Mouse (Mus musculus): ENCODE measurements around the gene Frmd4b. TPM values are rescaled to one million over a fixed set of nuclear protein-coding genes. Genes with fewer than 3 reads are reported as not detected.
"Not testable (repeated sequence)": the region's sequence is repeated elsewhere in the genome, so short reads cannot be mapped to it uniquely, and the experiment has no call there.

Frmd4b gene
- polyA plus RNA-seq, 1 experiment from 2014 or later: 7.7 TPM

DNA sequence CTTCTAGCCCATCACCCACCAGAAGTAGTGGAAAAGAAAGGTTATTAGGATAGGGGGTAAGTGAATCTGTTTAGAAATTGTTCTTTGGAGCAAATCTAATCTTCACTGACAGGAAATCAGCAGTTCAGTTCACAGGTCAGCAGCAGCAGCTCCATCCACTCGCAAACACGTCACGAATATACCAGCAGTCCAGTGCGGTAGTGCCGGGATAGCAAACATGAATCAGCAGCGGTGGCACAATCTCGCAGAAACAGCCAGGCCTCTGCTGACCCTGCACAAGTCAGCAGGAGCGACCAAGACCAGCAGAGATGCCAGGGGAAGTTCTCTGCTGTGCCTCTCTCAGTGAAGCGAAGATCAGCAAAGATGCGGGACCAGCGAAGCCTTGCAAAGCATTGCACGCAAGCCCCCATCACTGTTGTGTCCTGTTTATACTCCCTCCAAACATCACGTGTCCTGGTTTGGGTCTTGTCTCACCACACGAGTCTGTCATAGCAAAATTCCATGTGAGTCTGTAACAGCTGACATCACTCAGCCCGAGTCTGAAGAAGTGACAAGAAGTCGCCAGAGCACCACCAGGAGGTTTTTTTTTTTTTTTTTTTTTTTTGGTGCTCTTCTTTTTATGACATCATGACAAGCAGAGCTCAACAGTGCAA lies 344.2 kb downstream of the Frmd4b start:
- Histone ChIP-seq H3K27ac (no peak overlapping the region), H3K36me3 (no peaks in the 10 kb centered on the region), H3K4me2 (no peak overlapping the region), H3K9ac (no peak overlapping the region), H3K9me3 (replicated peaks) (no peaks in the 10 kb centered on the region), H3K4me1 (peaks cover 2% of the 10 kb centered on the region; the same call in 1 of the 2 replicates), H3K27me3 (replicated peaks) (no peaks in the 10 kb centered on the region), H3K4me3 (no peak overlapping the region)
- WGBS (ENCODE audit: insufficient replicate concordance): 64% methylated on average over 16 of the region's 16 CpGs
- ATAC-seq: no peak

- Histone ChIP-seq H3K27ac (no peak overlapping the region), H3K4me3 (no peak overlapping the region), H3K4me1 (no peaks in the 10 kb centered on the region), H3K9me3 (replicated peaks) (no peaks in the 10 kb centered on the region), H3K4me2 (no peak overlapping the region), H3K27me3 (replicated peaks) (no peaks in the 10 kb centered on the region), H3K9ac (no peak overlapping the region), H3K36me3 (no peaks in the 10 kb centered on the region)
- WGBS (ENCODE audit: insufficient replicate concordance): 57% methylated on average over 2 of the region's 2 CpGs
- ATAC-seq: no peak
Observed at GRCm38 (mm10) chr6:97272349-97272748, 345.0 kb downstream of the Frmd4b start.

DNA sequence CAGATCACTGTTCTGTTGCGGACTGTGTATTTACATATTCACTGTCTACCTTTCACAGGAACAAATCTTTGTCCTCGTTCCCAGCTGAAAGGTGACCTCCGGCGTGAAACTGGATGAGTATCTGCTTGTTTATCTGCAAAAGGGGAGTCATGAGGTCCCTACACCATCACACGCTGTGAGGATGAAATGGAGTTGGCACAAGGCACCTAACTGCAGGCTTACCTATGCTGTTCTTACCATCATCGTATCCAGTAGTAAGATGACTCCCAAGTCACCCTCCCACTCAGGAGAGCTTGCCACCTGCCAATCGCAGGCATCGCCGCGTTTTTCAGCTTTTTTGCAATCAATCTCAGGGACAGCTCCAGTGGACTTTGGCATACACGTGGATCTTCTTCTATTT lies 347.7 kb downstream of the Frmd4b start:
- H3K27me3 ChIP-seq (replicated peaks): no peaks in the 10 kb centered on the region
- H3K4me1 ChIP-seq: no peaks in the 10 kb centered on the region
- no peak overlapping the region for H3K27ac ChIP-seq
- ATAC-seq: no peak
- 76% methylated on average over 11 of the region's 11 CpGs for WGBS (ENCODE audit: insufficient replicate concordance)
- H3K36me3 ChIP-seq: no peaks in the 10 kb centered on the region
- no peaks in the 10 kb centered on the region for H3K9me3 ChIP-seq (replicated peaks)
- H3K9ac ChIP-seq: no peak overlapping the region
- no peak overlapping the region for H3K4me2 ChIP-seq
- H3K4me3 ChIP-seq: no peak overlapping the region

DNA sequence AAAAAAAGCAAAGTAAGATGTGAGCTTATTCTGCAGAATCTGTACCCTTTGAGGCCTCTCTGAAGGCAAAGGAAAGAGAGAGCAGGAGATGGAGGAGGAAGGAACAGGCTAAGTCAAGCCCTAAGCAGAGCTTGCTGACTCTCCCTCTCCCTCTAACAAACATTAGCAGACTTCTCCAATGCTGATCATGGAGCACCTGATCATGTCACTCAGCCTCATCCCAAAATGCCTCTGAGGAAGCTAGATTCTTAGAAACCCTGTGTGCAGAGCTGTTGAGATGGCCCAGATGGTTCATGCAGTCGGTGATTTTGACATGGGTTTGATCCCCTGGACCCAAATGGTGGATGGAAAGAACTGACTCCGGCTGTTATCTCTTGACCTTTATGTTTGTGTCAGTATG lies 350.2 kb downstream of the Frmd4b start:
- WGBS (ENCODE audit: insufficient replicate concordance): 53% methylated on average over 2 of the region's 2 CpGs
- no peaks in the 10 kb centered on the region for H3K36me3 ChIP-seq
- H3K9ac ChIP-seq: no peak overlapping the region
- H3K27me3 ChIP-seq (replicated peaks): no peaks in the 10 kb centered on the region
- H3K27ac ChIP-seq: no peak overlapping the region
- H3K9me3 ChIP-seq (replicated peaks): no peaks in the 10 kb centered on the region
- H3K4me2 ChIP-seq: no peak overlapping the region
- no peaks in the 10 kb centered on the region for H3K4me1 ChIP-seq
- no peak overlapping the region for H3K4me3 ChIP-seq
- no peak for ATAC-seq

- no peak for ATAC-seq
- no peak overlapping the region for H3K27ac ChIP-seq
- H3K9me3 ChIP-seq (replicated peaks): no peaks in the 10 kb centered on the region
- no peaks in the 10 kb centered on the region for H3K27me3 ChIP-seq (replicated peaks)
- H3K4me2 ChIP-seq: no peak overlapping the region
- H3K4me3 ChIP-seq: no peak overlapping the region
- H3K36me3 ChIP-seq: no peaks in the 10 kb centered on the region
- 54% methylated on average over 4 of the region's 4 CpGs for WGBS (ENCODE audit: insufficient replicate concordance)
- H3K4me1 ChIP-seq: no peaks in the 10 kb centered on the region
- H3K9ac ChIP-seq: no peak overlapping the region
Observed at GRCm38 (mm10) chr6:97266661-97267060, 350.7 kb downstream of the Frmd4b start.

- no peaks in the 10 kb centered on the region for H3K27me3 ChIP-seq (replicated peaks)
- no peaks in the 10 kb centered on the region for H3K9me3 ChIP-seq (replicated peaks)
- ATAC-seq: no peak
- no peak overlapping the region for H3K4me3 ChIP-seq
- 76% methylated on average over 3 of the region's 3 CpGs for WGBS (ENCODE audit: insufficient replicate concordance)
- no peaks in the 10 kb centered on the region for H3K4me1 ChIP-seq
- H3K36me3 ChIP-seq: no peaks in the 10 kb centered on the region
- H3K27ac ChIP-seq: no peak overlapping the region
- no peak overlapping the region for H3K9ac ChIP-seq
- H3K4me2 ChIP-seq: no peak overlapping the region
Observed at GRCm38 (mm10) chr6:97265705-97266104, 351.6 kb downstream of the Frmd4b start.

DNA sequence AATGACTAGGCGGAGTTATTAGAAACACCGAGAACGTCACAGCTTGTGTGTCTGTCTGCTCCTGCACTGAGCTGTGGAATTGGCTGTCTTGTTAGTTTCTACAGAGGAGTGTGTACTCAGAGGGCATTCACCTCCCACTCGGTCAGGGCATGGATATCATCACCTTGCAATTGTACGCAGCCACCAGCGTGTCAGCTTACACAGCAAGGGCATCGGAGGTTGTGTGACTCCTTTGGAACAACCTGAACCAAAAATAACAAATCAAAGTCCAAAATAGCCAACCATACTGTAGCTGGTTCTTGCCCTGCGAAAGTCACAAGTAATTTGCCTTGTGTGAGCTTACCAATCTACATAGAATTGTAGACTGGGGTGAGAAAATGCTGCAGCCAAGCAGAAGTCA lies 352.1 kb downstream of the Frmd4b start:
- no peak overlapping the region for H3K9ac ChIP-seq
- no peaks in the 10 kb centered on the region for H3K9me3 ChIP-seq (replicated peaks)
- no peak overlapping the region for H3K27ac ChIP-seq
- no peak overlapping the region for H3K4me3 ChIP-seq
- H3K4me1 ChIP-seq: no peaks in the 10 kb centered on the region
- no peak overlapping the region for H3K4me2 ChIP-seq
- no peak for ATAC-seq
- 73% methylated on average over 8 of the region's 8 CpGs for WGBS (ENCODE audit: insufficient replicate concordance)
- H3K36me3 ChIP-seq: no peaks in the 10 kb centered on the region
- no peaks in the 10 kb centered on the region for H3K27me3 ChIP-seq (replicated peaks)

DNA sequence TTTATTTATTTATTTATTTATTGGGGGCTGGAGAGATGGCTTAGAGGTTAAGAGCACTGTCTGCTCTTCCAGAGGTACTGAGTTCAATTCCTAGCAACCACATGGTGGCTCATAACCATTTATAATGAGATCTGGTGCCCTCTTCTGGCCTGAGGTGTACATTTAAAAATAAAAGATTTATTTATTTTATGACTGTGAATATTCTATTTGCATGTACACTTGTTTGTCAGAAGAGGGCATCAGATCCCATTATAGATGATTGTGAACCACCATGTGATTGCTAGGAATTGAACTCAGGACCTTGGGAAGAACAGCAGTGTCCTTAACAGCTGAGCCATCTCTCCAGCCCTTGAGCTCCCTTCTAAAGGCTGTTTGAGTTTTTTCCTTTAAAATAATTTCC lies 353.6 kb downstream of the Frmd4b start:
- not testable (repeated sequence) for H3K4me3 ChIP-seq; H3K27me3 ChIP-seq (replicated peaks); H3K4me2 ChIP-seq; H3K27ac ChIP-seq; H3K9me3 ChIP-seq (replicated peaks); H3K4me1 ChIP-seq; H3K36me3 ChIP-seq; ATAC-seq; H3K9ac ChIP-seq

GRCm38 (mm10) chr6:97262229-97262628 lies 355.1 kb downstream of the Frmd4b start:
- no peaks in the 10 kb centered on the region for H3K9me3 ChIP-seq (replicated peaks)
- H3K4me2 ChIP-seq: no peak overlapping the region
- H3K27me3 ChIP-seq (replicated peaks): 0 out of 2 replicates have a peak, but pooled peaks cover 3% of the 10 kb centered on the region
- H3K4me3 ChIP-seq: no peak overlapping the region
- no peaks in the 10 kb centered on the region for H3K36me3 ChIP-seq
- H3K4me1 ChIP-seq: no peaks in the 10 kb centered on the region
- no peak for ATAC-seq
- 72% methylated on average over 4 of the region's 4 CpGs for WGBS (ENCODE audit: insufficient replicate concordance)
- H3K9ac ChIP-seq: no peak overlapping the region
- H3K27ac ChIP-seq: no peak overlapping the region

GRCm38 (mm10) chr6:97259926-97260325 lies 357.4 kb downstream of the Frmd4b start:
- not testable (repeated sequence) for H3K4me2 ChIP-seq; ATAC-seq; H3K27ac ChIP-seq; H3K9ac ChIP-seq; H3K4me1 ChIP-seq; H3K9me3 ChIP-seq (replicated peaks); H3K36me3 ChIP-seq; H3K27me3 ChIP-seq (replicated peaks); H3K4me3 ChIP-seq
- WGBS (ENCODE audit: insufficient replicate concordance): 73% methylated on average over 2 of the region's 2 CpGs

DNA sequence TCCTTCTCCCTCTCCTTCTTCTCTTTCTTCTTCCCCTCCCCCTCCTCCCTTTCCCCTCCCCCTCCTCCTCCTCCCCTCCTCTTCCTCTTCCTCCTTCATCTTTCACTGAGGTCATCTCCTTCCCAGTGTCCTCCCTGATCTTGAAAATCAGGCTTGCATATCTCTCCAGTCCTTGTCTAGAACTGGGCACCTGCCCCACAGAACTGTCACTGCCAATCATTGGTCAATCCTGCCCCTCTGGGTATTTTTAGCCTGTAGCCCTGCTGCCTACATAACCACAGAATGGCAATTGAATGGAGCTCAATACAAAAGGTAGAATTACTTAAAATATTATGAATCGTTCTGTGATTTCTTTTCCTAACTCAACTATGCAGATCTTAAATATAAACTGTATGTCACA lies 358.9 kb downstream of the Frmd4b start:
- H3K9ac ChIP-seq: no peak overlapping the region
- H3K36me3 ChIP-seq: no peaks in the 10 kb centered on the region
- H3K27ac ChIP-seq: no peak overlapping the region
- ATAC-seq: no peak
- H3K4me1 ChIP-seq: no peaks in the 10 kb centered on the region
- H3K4me3 ChIP-seq: no peak overlapping the region
- H3K4me2 ChIP-seq: no peak overlapping the region
- no peaks in the 10 kb centered on the region for H3K9me3 ChIP-seq (replicated peaks)
- 0 out of 2 replicates have a peak, but pooled peaks cover 3% of the 10 kb centered on the region for H3K27me3 ChIP-seq (replicated peaks)
- 59% methylated on average over 1 of the region's 1 CpGs for WGBS (ENCODE audit: insufficient replicate concordance)

DNA sequence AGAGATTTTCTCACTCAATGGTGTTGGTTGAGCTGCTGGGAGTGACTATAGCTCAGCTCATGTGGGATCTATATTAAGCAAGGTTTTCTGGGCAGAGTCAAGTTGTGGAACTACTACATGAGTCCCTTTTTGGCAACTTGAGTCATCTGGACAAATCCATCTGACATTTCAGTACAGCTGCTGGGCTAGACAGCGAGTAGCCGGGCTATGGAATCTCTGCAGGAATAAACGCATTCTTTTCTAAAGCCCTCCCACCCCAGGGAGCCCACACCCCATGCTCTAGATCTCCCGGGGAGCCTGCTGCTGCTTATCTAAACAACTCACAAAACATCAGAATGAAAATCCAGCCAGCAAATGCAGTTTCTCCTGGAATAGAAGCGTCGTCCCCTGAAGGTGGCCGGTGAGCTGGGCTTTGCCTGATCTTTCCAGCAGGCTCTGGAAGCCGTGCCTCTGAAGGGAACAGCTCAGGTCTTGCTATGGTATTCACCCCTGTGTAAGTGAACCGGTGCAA lies 364.6 kb downstream of the Frmd4b start, which contains the start of gene Lmod3:
Lmod3 (minus strand) TSS at position 49 of the 511 bp plus-strand sequence.
- no peak within 1 kb of the TSS for H3K4me3 ChIP-seq
- ATAC-seq: no peak
- peaks cover 6% of the 10 kb centered on the region for H3K4me1 ChIP-seq
- no peak within 1 kb of the TSS for H3K27ac ChIP-seq
- 30% methylated on average over 9 of the region's 9 CpGs for WGBS (ENCODE audit: insufficient replicate concordance)
- no peak within 1 kb of the TSS for H3K9ac ChIP-seq
- no peaks in the 10 kb centered on the region for H3K9me3 ChIP-seq (replicated peaks)
- H3K36me3 ChIP-seq: no peaks in the 10 kb centered on the region
- no peaks in the 10 kb centered on the region for H3K27me3 ChIP-seq (replicated peaks)
- no peak within 1 kb of the TSS for H3K4me2 ChIP-seq

DNA sequence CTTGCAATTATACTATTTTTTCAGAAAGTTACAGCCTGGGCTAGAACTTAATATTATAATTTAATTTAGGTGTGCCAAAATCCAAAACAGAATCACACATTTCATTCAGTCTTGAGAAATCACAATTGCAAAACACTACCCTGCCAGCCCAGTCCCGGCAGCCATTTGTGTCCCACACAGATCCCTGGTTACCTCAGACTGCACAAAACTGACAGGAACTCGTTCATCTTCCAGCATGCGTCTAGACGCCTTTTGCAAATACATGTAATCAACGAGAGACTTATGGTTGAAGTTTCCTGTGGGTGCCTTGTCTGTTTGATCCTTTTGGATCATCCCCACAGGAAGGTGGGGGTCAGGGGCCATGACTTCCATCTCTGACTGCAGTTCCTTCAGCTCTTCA lies 365.3 kb downstream of the Frmd4b start:
- Histone ChIP-seq H3K36me3 (no peaks in the 10 kb centered on the region), H3K4me3 (no peak overlapping the region), H3K4me1 (peaks cover 6% of the 10 kb centered on the region), H3K9me3 (replicated peaks) (no peaks in the 10 kb centered on the region), H3K4me2 (no peak overlapping the region), H3K9ac (no peak overlapping the region), H3K27me3 (replicated peaks) (no peaks in the 10 kb centered on the region), H3K27ac (no peak overlapping the region)
- ATAC-seq: no peak
- 29% methylated on average over 5 of the region's 5 CpGs for WGBS (ENCODE audit: insufficient replicate concordance)

All from liver, embryonic 12.5 days (tissue).